Mouse (Mus musculus): Measurements from ENCODE around the gene Paf1.

Gene Paf1

GRCm38 (mm10) chr7:28392429-28393271 is at the start of gene Paf1, which contains the start of gene Med29:
Gene Paf1 (plus strand): TSS chr7:28392951.
Gene Med29 (minus strand): TSS chr7:28392708.
- peak; percentile 89 to 92 for DNase-seq

- peak in 1 of 2 experiments; percentile 73 for DNase-seq
Measured at GRCm38 (mm10) chr7:28344637-28345036, 48.1 kb upstream of the Paf1 start.

- no peak for DNase-seq
Measured at GRCm38 (mm10) chr7:28347746-28348145, 45.0 kb upstream of the Paf1 start.

GRCm38 (mm10) chr7:28348601-28349000 is 44.1 kb upstream of the Paf1 start:
- DNase-seq, result no peak

- DNase-seq, result peak; percentile 96 to 97
Measured at GRCm38 (mm10) chr7:28350155-28350883, 42.4 kb upstream of the Paf1 start, which contains the start of gene Rps16. Gene Rps16 (plus strand): TSS chr7:28350652.

- no peak for DNase-seq
Measured at GRCm38 (mm10) chr7:28351676-28352191, 41.0 kb upstream of the Paf1 start.

GRCm38 (mm10) chr7:28353267-28353666 is 39.5 kb upstream of the Paf1 start:
- DNase-seq, result no peak

GRCm38 (mm10) chr7:28354113-28354581 is 38.6 kb upstream of the Paf1 start:
- DNase-seq, result no peak

- DNase-seq, result no peak
Measured at GRCm38 (mm10) chr7:28354596-28354995, 38.2 kb upstream of the Paf1 start.

- peak in 1 of 2 experiments; percentile 23 for DNase-seq
Measured at GRCm38 (mm10) chr7:28355221-28355620, 37.5 kb upstream of the Paf1 start.

GRCm38 (mm10) chr7:28356981-28357380 is 35.8 kb upstream of the Paf1 start:
- DNase-seq, result no peak

GRCm38 (mm10) chr7:28357984-28358383 is 34.8 kb upstream of the Paf1 start:
- DNase-seq, result no peak

- no peak for DNase-seq
Measured at GRCm38 (mm10) chr7:28358431-28358830, 34.3 kb upstream of the Paf1 start.

GRCm38 (mm10) chr7:28359854-28360253 is 32.9 kb upstream of the Paf1 start:
- DNase-seq, result no peak

- no peak for DNase-seq
Measured at GRCm38 (mm10) chr7:28360291-28360690, 32.5 kb upstream of the Paf1 start.

GRCm38 (mm10) chr7:28361647-28362341 is 31.0 kb upstream of the Paf1 start:
- DNase-seq, result no peak

GRCm38 (mm10) chr7:28362441-28363060 is 30.2 kb upstream of the Paf1 start:
- DNase-seq, result no peak

GRCm38 (mm10) chr7:28367663-28368275 is 25.0 kb upstream of the Paf1 start:
- no peak for DNase-seq

- DNase-seq, result no peak
Measured at GRCm38 (mm10) chr7:28368276-28368920, 24.4 kb upstream of the Paf1 start.

- no peak for DNase-seq
Measured at GRCm38 (mm10) chr7:28370051-28370450, 22.7 kb upstream of the Paf1 start.

- DNase-seq, result no peak
Measured at GRCm38 (mm10) chr7:28370977-28371513, 21.7 kb upstream of the Paf1 start.

Measured in spleen, adult 18-20 months (tissue).